Mouse (Mus musculus) layer of hippocampus, postnatal 25 days (tissue): ENCODE measurements around the gene Slc15a2. TPM values are rescaled to one million over a fixed set of nuclear protein-coding genes. Genes with fewer than 3 reads are reported as not detected.

Experiments
- DNase-seq, 2 experiments: peaks; one replicate each; pipeline ENCODE4 v3.0.0; 2022; ENCODE audit warnings: mixed read lengths in 2 of 2, low spot score in 1 of 2; ENCODE audit errors: extremely low spot score in 1 of 2
- microRNA-seq, 2 experiments: library from miRNA; unstranded; fragments of <30 nt; microRNA quantifications; one replicate each; pipeline ENCODE4 v1.2.0; 2021
- total RNA-seq, 2 experiments: library from RNA; stranded (reverse); gene quantifications; 2 replicates each; pipeline ENCODE4 v1.2.3; 2021

Slc15a2 gene
- total RNA-seq, 2 experiments from 2014 or later = 35.1 to 39.8 TPM

- no peak for DNase-seq
Observed at GRCm38 (mm10) chr16:36700484-36700883, 84.3 kb downstream of the Slc15a2 start.

Small RNA genes lying within 50 kb of the gene (microRNA-seq; reads per million reads assigned to microRNA genes)
- gene Gm22617 = 0 reads per million in 2 experiments

Other genes with a start within 250 kb of the Slc15a2 start
- gene Casr, start 222.8 kb downstream of the Slc15a2 start, total RNA-seq = 1 to 10 TPM; 3.9 to 4.3 TPM
- 1 to 10 TPM; 1.0 to 1.1 TPM for gene Cd86, start 118.9 kb downstream of the Slc15a2 start, total RNA-seq
- gene Ildr1, start 91.0 kb downstream of the Slc15a2 start, total RNA-seq = under 1 TPM; 0.20 to 0.38 TPM
- gene Iqcb1, start 43.4 kb upstream of the Slc15a2 start, total RNA-seq = 10 to 100 TPM; 35.8 to 37.6 TPM
- gene Eaf2, start 90.0 kb upstream of the Slc15a2 start, total RNA-seq = 1 to 10 TPM; 1.0 to 1.2 TPM
- gene Golgb1, start 90.2 kb upstream of the Slc15a2 start, total RNA-seq = 10 to 100 TPM; 64.7 to 65.0 TPM
- 1 to 10 TPM; 4.0 to 4.4 TPM for gene Hcls1, start 150.0 kb upstream of the Slc15a2 start, total RNA-seq
- gene Fbxo40, start 205.5 kb upstream of the Slc15a2 start, total RNA-seq = not detected
- under 1 TPM; 0.87 to 0.91 TPM for gene Polq, start 226.8 kb upstream of the Slc15a2 start, total RNA-seq